Mouse (Mus musculus) induced T-regulatory cell, adult 2 months (primary cell): ENCODE measurements around the gene Wnt5b.
A peak's percentile ranks its signal among the peaks of the same experiment; 100 is the strongest.

Experiments
- DNase-seq: peaks from one replicate; pipeline ENCODE4 v3.0.0-alpha.2; 2012; ENCODE audit warnings: low read depth

The Wnt5b gene

GRCm38 (mm10) chr6:119543803-119544517, at the start of gene Wnt5b:
Wnt5b (minus strand) TSS chr6:119544347.
- DNase-seq = no peak

DNA sequence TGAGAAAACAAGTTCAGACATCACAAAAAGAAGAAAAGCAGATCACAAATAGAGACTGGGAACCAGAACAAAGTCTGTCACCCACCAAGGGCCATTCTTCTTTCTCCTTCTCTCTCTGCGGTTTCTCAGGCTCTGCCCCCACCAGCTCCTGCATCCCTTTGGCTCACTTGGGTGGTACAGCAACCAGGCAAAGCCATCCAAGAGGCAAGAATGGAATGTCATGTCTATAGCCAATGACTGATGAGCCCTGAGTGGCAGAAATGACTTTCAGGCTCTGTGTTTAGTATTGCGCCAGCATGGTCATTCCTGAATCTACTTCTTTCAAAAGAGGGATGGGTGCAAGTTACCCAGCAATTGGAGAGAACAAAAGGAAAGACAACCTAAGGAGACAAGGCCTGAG, 46.7 kb upstream of the Wnt5b start:
- DNase-seq = no peak

DNA sequence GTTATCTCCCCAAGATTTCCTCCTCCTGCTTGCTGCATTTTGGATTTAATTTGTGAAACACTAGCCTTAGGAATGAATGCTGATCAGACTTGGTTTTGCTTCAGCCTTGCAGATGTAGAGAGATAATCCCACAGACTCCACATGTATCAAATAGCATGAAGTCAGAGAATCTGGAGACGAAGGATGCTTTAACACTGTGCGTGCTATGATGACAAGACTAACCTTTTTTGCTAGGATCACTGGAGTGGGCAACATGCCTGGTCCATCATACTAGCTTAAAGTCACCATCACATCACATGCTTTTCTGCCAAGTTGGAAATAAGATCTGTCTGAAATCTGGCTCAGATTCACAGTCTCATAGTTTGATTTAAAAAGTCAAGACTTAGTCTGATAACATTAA, 43.8 kb upstream of the Wnt5b start:
- no peak for DNase-seq

GRCm38 (mm10) chr6:119587454-119587853, 43.3 kb upstream of the Wnt5b start:
- no peak for DNase-seq

- DNase-seq = no peak
These were observed 41.7 kb upstream of the Wnt5b start for GRCm38 (mm10) chr6:119585652-119586375.

GRCm38 (mm10) chr6:119584061-119584460, 39.9 kb upstream of the Wnt5b start:
- DNase-seq = no peak

DNA sequence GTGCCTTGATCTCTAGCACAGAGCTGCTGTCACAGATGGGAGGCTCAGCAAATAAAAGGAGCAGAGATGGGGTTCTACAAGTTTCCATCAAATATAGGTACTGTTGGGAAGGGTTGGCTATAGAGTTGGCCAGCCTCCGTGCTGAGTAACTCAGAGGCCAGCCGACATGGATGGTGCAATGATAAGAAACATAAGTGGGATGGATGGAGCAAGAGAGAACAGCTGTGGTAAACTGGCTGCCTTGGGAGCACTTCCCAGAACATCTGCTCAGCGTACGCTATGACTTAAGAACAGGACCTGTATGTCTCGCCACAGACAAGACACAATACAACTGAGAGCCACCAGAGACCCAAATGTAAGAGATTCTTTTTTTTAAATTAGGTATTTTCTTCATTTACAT, 39.0 kb upstream of the Wnt5b start:
- no peak for DNase-seq

DNA sequence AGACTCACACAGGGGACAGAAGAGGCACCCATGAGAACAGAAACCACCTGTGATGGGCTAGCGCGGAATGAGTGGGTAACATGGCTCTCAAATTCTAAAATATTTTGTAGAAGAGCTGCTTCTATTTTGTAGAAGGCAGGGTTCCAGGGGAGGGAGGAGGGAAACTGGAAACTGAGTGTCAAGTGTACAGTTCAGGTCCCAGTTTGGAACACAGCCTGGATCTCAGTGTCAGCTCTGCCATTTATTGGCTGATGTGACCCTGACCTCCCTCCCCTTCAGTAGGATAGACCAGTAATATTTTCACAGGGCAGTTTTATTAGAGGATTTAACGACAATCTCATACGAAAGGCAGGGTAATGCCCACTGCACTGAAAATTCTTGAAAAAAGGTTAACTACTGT, 32.6 kb upstream of the Wnt5b start:
- no peak for DNase-seq

- no peak for DNase-seq
These were observed 31.2 kb upstream of the Wnt5b start for GRCm38 (mm10) chr6:119575331-119575730.

- no peak for DNase-seq
These were observed 28.1 kb upstream of the Wnt5b start for GRCm38 (mm10) chr6:119572296-119572695.

- no peak for DNase-seq
These were observed 26.6 kb upstream of the Wnt5b start for GRCm38 (mm10) chr6:119570797-119571196.

GRCm38 (mm10) chr6:119568339-119568738, 24.2 kb upstream of the Wnt5b start:
- no peak for DNase-seq

DNA sequence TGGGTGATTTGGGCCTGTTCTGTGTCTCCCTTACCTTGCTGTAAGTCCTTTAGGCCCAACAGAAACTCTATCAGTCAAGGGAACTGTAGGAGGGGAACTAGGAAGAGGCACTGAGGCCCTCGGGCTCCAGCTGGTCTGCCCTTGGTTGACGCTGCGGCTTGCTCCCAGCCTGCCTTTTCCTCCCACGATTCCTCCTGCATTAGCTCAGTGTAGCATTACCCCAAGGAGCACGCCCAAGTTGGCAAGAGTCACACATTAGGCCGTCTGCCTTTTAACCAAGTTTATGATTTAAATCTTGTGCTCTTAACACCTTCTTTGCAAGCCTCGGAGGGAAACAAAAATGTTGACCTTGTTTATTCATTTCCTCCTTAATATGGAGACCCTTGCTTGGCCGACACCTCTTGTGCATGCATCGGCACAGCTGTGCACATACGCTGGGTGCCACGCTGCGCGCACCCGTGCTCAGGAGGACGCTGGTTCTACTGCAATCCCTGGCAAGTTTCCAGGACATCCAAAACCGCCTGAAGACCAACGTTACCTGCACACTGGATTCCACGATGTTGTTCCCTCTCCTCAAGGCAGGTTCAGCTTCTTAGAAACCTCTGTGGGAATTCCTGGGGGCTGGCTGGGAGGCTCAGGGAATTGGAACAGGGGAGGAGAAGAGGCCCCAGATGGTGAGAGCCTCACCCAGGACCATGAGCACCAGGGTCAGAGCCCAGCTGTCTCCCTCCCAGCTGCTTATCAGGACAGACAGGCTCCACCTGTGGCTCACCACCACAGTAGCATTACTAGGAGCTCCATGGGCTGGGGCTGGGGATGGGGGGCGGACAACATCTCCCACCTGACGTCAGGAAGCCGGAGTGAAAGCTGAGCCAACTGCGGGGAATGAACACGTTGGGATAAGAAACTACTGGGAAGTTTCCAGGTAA, 21.6 kb upstream of the Wnt5b start:
- DNase-seq = no peak

GRCm38 (mm10) chr6:119562558-119562957, 18.4 kb upstream of the Wnt5b start:
- DNase-seq = no peak

GRCm38 (mm10) chr6:119558855-119559254, 14.7 kb upstream of the Wnt5b start:
- DNase-seq = no peak

DNA sequence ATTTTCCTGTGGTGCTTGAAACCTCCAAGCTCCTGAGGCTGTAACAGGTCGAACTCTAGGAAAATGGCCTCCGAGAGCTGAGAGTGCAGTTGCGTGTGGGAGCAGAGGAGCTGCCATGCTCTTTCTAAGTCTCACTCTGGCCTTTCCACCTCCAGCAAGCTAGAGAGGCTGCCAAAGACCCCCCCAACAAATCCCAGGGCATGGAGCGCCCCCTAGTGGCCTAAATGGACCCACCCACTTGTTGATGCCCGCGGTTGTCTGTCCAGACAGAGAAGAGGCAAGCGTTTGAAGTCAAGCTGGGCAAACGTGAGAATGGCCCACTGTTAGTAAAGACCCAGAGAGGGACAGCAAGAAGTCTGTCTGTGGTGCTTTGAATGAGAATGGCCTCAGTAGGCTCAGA, 10.3 kb upstream of the Wnt5b start:
- peak; percentile 22 for DNase-seq

DNA sequence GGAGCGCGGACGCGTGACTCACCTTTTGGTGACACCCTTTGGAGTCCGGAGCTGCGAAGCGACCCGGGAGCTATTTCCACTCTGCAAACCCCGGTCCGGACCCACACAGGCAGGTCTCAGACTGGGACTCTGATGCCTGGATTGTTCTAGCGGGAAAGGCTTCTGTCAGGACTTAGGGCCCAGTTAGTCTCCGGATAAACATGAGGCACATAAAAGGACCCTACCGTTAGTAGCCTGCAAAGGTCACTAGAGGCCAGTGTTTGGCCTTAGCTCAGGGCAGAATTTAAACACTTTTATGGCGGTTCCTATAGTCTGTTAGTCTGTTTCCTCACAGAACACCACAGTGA, 344 bp upstream of the Wnt5b start:
- DNase-seq = peak; percentile 10

GRCm38 (mm10) chr6:119543456-119543802, 718 bp downstream of the Wnt5b start:
- DNase-seq = peak; percentile 10

- no peak for DNase-seq
These were observed 8.3 kb downstream of the Wnt5b start for GRCm38 (mm10) chr6:119535867-119536266.

GRCm38 (mm10) chr6:119533170-119533709, 10.9 kb downstream of the Wnt5b start:
- no peak for DNase-seq

GRCm38 (mm10) chr6:119529659-119530058, 14.5 kb downstream of the Wnt5b start:
- no peak for DNase-seq

GRCm38 (mm10) chr6:119526498-119526897, 17.6 kb downstream of the Wnt5b start:
- no peak for DNase-seq
